Mouse (Mus musculus): ENCODE results near the gene Nr2e3. TPM values are rescaled to one million over a fixed set of nuclear protein-coding genes. Genes with fewer than 3 reads are reported as not detected.
"Not testable (repeated sequence)": the region's sequence is repeated elsewhere in the genome, so short reads cannot be mapped to it uniquely, and the experiment has no call there.

The Nr2e3 gene
- total and polyA plus RNA-seq, 2 experiments from 2014 or later: not detected

DNA sequence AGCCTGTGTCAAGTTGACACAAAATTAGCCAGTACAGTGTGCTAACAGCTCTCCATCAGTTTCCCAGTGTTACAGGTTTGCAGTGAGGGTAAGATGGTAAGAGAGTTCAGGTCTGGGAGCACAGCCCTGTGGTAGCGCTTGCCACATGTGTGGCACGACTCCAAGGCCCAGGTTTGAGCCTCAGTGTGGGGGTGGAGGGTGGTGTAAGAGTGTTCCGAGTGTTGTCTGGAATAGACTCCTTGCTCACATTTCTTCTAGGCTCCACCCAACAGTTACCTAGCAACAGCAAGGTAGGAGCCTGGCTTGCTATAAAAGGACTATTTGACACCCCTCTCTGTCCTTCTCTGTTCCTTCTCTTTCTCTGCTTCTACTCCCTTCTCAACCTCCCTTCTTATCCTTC is 3.9 kb upstream of the Nr2e3 start:
- ATAC-seq (ENCODE audit: insufficient read depth, low read depth): no peak

GRCm38 (mm10) chr9:59961201-59961955 is 919 bp upstream of the Nr2e3 start:
- Histone ChIP-seq H3K9ac (replicated peaks; ENCODE audit: low read depth, low read length) (no peak overlapping the region), H3K4me3 (ENCODE audit: low read depth, low read length) (no peak overlapping the region), H3K36me3 (replicated peaks; ENCODE audit: control insufficient read depth, insufficient read depth, low read length) (no peaks in the 10 kb centered on the region), H3K9me3 (replicated peaks; ENCODE audit: control insufficient read depth, low read length) (no peaks in the 10 kb centered on the region), H3K27ac (ENCODE audit: low read depth) (no peak overlapping the region), H3K4me1 (ENCODE audit: control insufficient read depth, insufficient read depth) (peaks cover 7% of the 10 kb centered on the region), H3K4me2 (ENCODE audit: low read depth, low read length) (no peak overlapping the region), H3K27me3 (ENCODE audit: control insufficient read depth, insufficient read depth, low read length) (no peaks in the 10 kb centered on the region)
- ATAC-seq (ENCODE audit: insufficient read depth, low read depth): no peak
- DNase-seq (ENCODE audit: low spot score): no peak
- WGBS: 67% methylated on average over 14 of the region's 14 CpGs
- TF ChIP-seq EP300 (IDR thresholded peaks at IDR 0.05; ENCODE audit: low read depth) (no peak), CTCF (IDR thresholded peaks at IDR 0.05; ENCODE audit: low read depth) (no peak)

More for the DNA sequence above, 3.9 kb upstream of the Nr2e3 start:
- H3K4me1 ChIP-seq (ENCODE audit: control insufficient read depth, insufficient read depth): peaks cover 7% of the 10 kb centered on the region
- WGBS: 22% methylated on average over 3 of the region's 3 CpGs
- H3K4me2 ChIP-seq (ENCODE audit: low read depth, low read length): no peak overlapping the region
- H3K36me3 ChIP-seq (replicated peaks; ENCODE audit: control insufficient read depth, insufficient read depth, low read length): no peaks in the 10 kb centered on the region
- no peaks in the 10 kb centered on the region for H3K9me3 ChIP-seq (replicated peaks; ENCODE audit: control insufficient read depth, low read length)
- H3K9ac ChIP-seq (replicated peaks; ENCODE audit: low read depth, low read length): no peak overlapping the region
- TF ChIP-seq CTCF (IDR thresholded peaks at IDR 0.05; ENCODE audit: low read depth) (no peak), EP300 (IDR thresholded peaks at IDR 0.05; ENCODE audit: low read depth) (no peak)
- no peaks in the 10 kb centered on the region for H3K27me3 ChIP-seq (ENCODE audit: control insufficient read depth, insufficient read depth, low read length)
- H3K4me3 ChIP-seq (ENCODE audit: low read depth, low read length): no peak overlapping the region
- no peak for DNase-seq (ENCODE audit: low spot score)
- no peak overlapping the region for H3K27ac ChIP-seq (ENCODE audit: low read depth)

DNA sequence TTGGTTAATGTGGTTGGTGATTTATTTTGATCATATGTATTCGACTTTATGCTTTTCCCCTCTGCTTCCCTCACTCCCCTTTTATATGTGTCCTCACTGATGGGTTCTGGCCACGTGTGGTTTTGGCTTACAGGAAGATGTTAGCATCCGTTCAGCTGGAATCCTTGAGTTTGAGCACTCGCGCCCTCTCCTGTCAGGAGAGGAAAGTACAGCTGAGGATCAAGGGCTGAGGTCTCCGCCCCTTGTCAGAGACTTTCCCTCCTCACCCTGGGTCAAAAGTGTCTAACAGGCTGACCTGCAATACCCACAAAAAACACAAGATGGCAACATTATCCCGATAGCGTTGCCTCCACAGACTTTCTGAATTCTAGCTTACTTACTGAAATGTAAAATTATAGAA is 1.2 kb downstream of the Nr2e3 start:
- H3K4me2 ChIP-seq (ENCODE audit: low read depth, low read length): no peak overlapping the region
- no peak overlapping the region for H3K27ac ChIP-seq (ENCODE audit: low read depth)
- H3K9ac ChIP-seq (replicated peaks; ENCODE audit: low read depth, low read length): no peak overlapping the region
- no peaks in the 10 kb centered on the region for H3K9me3 ChIP-seq (replicated peaks; ENCODE audit: control insufficient read depth, low read length)
- ATAC-seq (ENCODE audit: insufficient read depth, low read depth) (peak; percentile 82), DNase-seq (ENCODE audit: low spot score) (peak; percentile 94)
- H3K4me1 ChIP-seq (ENCODE audit: control insufficient read depth, insufficient read depth): peaks cover 6% of the 10 kb centered on the region; the same call in 1 of the 2 replicates
- no peaks in the 10 kb centered on the region for H3K36me3 ChIP-seq (replicated peaks; ENCODE audit: control insufficient read depth, insufficient read depth, low read length)
- 1% methylated on average over 8 of the region's 8 CpGs for WGBS
- no peak overlapping the region for H3K4me3 ChIP-seq (ENCODE audit: low read depth, low read length)
- TF ChIP-seq CTCF (IDR thresholded peaks at IDR 0.05; ENCODE audit: low read depth) (peak; percentile 89), EP300 (IDR thresholded peaks at IDR 0.05; ENCODE audit: low read depth) (no peak)
- H3K27me3 ChIP-seq (ENCODE audit: control insufficient read depth, insufficient read depth, low read length): no peaks in the 10 kb centered on the region

DNA sequence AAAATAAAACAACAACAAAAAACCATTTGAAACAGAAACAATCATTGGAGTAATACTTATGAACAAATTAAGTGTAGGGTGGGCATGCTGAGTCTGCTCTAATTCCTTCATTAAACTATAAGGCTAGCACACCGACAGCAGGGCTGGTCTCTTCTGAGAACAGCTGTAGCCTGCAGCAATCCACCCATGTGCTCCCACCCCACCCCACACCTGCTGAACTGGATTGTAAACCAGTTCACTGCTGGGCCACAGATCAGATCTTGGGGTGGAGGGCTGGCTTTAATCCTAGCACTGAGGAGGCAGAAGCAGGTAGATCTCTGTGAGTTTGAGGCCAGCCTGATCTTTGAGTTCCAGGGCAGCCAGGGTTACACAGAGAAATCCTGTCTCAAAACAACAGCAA is 2.3 kb downstream of the Nr2e3 start:
- not testable (repeated sequence) for H3K36me3 ChIP-seq (replicated peaks; ENCODE audit: control insufficient read depth, insufficient read depth, low read length); DNase-seq (ENCODE audit: low spot score); ATAC-seq (ENCODE audit: insufficient read depth, low read depth); H3K4me1 ChIP-seq (ENCODE audit: control insufficient read depth, insufficient read depth); H3K9me3 ChIP-seq (replicated peaks; ENCODE audit: control insufficient read depth, low read length); H3K4me3 ChIP-seq (ENCODE audit: low read depth, low read length); H3K4me2 ChIP-seq (ENCODE audit: low read depth, low read length); H3K9ac ChIP-seq (replicated peaks; ENCODE audit: low read depth, low read length); H3K27me3 ChIP-seq (ENCODE audit: control insufficient read depth, insufficient read depth, low read length); H3K27ac ChIP-seq (ENCODE audit: low read depth)
- 68% methylated on average over 1 of the region's 1 CpGs for WGBS

GRCm38 (mm10) chr9:59956496-59956895 is 4.0 kb downstream of the Nr2e3 start:
- no peak overlapping the region for H3K4me2 ChIP-seq (ENCODE audit: low read depth, low read length)
- H3K9me3 ChIP-seq (replicated peaks; ENCODE audit: control insufficient read depth, low read length): no peaks in the 10 kb centered on the region
- H3K27ac ChIP-seq (ENCODE audit: low read depth): no peak overlapping the region
- H3K4me1 ChIP-seq (ENCODE audit: control insufficient read depth, insufficient read depth): peaks cover 9% of the 10 kb centered on the region; the same call in 1 of the 2 replicates
- ATAC-seq (ENCODE audit: insufficient read depth, low read depth) (no peak), DNase-seq (ENCODE audit: low spot score) (no peak)
- H3K4me3 ChIP-seq (ENCODE audit: low read depth, low read length): no peak overlapping the region
- whole genome bisulfite sequencing: 49% methylated on average over 6 of the region's 6 CpGs
- no peak overlapping the region for H3K9ac ChIP-seq (replicated peaks; ENCODE audit: low read depth, low read length)
- no peaks in the 10 kb centered on the region for H3K27me3 ChIP-seq (ENCODE audit: control insufficient read depth, insufficient read depth, low read length)
- TF ChIP-seq CTCF (IDR thresholded peaks at IDR 0.05; ENCODE audit: low read depth): no peak
- TF ChIP-seq EP300 (IDR thresholded peaks at IDR 0.05; ENCODE audit: low read depth): no peak
- H3K36me3 ChIP-seq (replicated peaks; ENCODE audit: control insufficient read depth, insufficient read depth, low read length): no peaks in the 10 kb centered on the region

- TF ChIP-seq EP300 (IDR thresholded peaks at IDR 0.05; ENCODE audit: low read depth) (peak; percentile 79; the same call in 1 of the 2 replicates), CTCF (IDR thresholded peaks at IDR 0.05; ENCODE audit: low read depth) (no peak)
- Histone ChIP-seq H3K27ac (ENCODE audit: low read depth) (peak overlapping the region; percentile 54), H3K9me3 (replicated peaks; ENCODE audit: control insufficient read depth, low read length) (no peaks in the 10 kb centered on the region), H3K4me2 (ENCODE audit: low read depth, low read length) (no peak overlapping the region), H3K4me3 (ENCODE audit: low read depth, low read length) (no peak overlapping the region), H3K36me3 (replicated peaks; ENCODE audit: control insufficient read depth, insufficient read depth, low read length) (no peaks in the 10 kb centered on the region), H3K9ac (replicated peaks; ENCODE audit: low read depth, low read length) (no peak overlapping the region), H3K27me3 (ENCODE audit: control insufficient read depth, insufficient read depth, low read length) (no peaks in the 10 kb centered on the region), H3K4me1 (ENCODE audit: control insufficient read depth, insufficient read depth) (peaks cover 9% of the 10 kb centered on the region; the same call in 1 of the 2 replicates)
- ATAC-seq (ENCODE audit: insufficient read depth, low read depth) (peak; percentile 71), DNase-seq (ENCODE audit: low spot score) (peak; percentile 68)
- whole genome bisulfite sequencing: 25% methylated on average over 6 of the region's 6 CpGs
Measured at GRCm38 (mm10) chr9:59955692-59956091, 4.8 kb downstream of the Nr2e3 start.

Data from heart, postnatal 0 days (tissue).